Mouse (Mus musculus) natural killer cell, adult 2 months (primary cell): ENCODE results near the gene Zswim3.
"Not testable (repeated sequence)": the region's sequence is repeated elsewhere in the genome, so short reads cannot be mapped to it uniquely, and the experiment has no call there.

Experiments
- DNase-seq, 2 experiments: peaks; one replicate each; pipeline ENCODE4 v3.0.0; 2022; ENCODE audit warnings: low spot score in 2 of 2

Gene Zswim3

GRCm38 (mm10) chr2:164781876-164782275 lies 23.0 kb upstream of the Zswim3 start:
- no peak for DNase-seq

GRCm38 (mm10) chr2:164783926-164784581 lies 20.8 kb upstream of the Zswim3 start:
- DNase-seq, result no peak

DNA sequence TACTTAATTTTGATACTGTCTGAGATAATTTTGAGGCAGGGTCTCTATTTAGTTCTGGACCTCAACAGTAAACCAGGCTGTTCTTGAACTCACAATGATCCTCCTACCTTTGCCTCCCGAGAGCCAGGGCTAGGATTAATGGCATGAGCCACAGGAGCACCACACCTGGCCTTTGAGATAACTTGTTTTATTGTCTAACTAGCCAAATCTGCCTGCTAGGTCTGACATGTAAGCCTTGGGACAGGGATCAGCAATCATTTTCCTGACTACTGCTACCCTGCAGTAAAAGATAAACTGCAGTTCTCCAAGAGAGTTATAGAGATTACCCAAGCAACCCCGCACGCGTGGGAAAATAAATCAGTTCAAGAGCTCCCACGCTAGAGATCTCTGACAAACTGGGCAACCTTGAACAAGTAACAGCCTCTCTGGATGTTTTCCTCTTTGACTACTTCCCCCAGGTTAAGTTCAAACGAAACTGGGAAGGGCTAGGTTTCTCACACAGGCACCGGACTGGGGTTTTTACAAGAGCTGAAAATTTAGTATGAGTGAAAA lies 20.0 kb upstream of the Zswim3 start:
- DNase-seq, result no peak

- peak; percentile 38 to 51 for DNase-seq
Observed at GRCm38 (mm10) chr2:164785481-164786387, 19.2 kb upstream of the Zswim3 start, which contains the start of gene Snx21. Snx21 (plus strand) TSS chr2:164785823.

- no peak for DNase-seq
Observed at GRCm38 (mm10) chr2:164786388-164786885, 18.5 kb upstream of the Zswim3 start.

- no peak for DNase-seq
Observed at GRCm38 (mm10) chr2:164787032-164787431, 17.9 kb upstream of the Zswim3 start.

- no peak for DNase-seq
Observed at GRCm38 (mm10) chr2:164787779-164788178, 17.1 kb upstream of the Zswim3 start.

GRCm38 (mm10) chr2:164788411-164788810 lies 16.5 kb upstream of the Zswim3 start:
- DNase-seq, result no peak

DNA sequence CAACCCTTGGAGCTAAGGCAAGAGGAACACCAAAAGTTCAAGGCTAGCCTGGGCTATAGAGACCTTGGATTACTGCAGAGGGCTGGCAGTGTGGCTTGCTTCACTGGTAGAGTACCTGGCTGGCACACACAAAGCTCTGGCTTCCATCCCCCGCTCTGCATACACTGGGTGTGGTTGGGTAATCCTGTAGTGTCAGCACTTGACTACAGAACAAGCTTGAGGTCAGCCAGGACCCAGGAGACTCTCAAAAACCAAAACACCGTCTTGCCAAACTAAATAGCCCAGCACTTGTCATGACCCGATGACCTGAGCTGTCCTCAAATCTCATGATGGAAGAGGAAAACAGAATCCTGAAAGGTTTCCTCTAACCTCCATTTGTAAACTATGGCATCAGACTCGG lies 14.4 kb upstream of the Zswim3 start:
- DNase-seq, result no peak

DNA sequence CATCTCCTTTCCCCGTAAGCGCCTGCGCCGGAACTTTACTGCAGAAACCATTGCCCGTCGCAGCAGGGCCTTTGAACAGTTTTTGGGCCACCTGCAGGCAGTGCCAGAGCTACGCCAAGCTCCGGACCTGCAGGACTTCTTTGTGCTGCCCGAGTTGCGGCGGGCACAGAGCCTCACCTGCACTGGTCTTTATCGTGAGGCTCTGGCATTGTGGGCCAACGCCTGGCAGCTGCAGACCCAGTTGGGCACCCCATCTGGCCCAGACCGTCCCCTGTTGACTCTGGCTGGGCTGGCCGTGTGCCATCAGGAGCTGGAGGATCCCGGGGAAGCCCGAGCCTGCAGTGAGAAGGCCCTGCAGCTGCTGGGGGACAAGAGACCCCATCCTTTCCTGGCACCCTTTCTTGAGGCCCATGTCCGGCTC lies 13.0 kb upstream of the Zswim3 start:
- no peak for DNase-seq

DNA sequence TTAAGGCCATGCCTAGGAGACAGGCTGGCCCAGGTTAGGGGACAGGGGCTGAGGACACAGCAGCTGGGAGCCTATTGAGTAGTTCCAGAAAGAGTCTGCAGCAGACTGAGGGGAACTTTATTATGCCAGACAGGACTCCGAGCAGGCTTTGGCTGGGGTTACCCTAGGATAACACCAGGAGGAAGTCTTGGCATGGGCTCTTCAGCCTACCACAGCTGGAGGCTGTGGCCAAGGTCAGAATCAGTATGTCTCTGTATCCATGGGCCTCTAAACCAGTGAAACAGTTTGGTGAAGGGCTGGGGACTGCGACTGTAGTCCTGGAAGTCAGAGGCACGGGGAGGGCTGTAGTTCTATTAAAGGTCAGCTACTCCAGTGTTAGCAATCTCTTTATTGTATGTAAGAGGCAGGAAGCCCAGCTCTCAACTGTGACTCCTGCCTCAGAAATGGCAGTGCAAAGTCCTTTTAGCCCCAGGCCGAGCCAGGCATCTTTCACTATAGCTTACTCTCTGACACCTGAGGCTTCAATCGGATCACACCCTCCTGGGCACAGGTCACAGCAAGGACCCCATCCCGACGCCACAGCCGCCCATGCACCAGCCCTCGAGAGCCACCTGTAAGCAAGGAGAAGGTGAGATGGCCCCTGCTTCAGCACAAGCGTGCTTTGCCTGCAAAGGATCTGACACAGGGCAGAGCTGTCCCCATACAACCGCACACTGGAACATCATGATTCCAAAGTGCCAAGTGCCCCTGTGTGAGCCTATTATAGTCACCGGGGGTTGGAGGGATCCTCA lies 12.3 kb upstream of the Zswim3 start:
- DNase-seq, result no peak

- peak; percentile 38 to 60 for DNase-seq
Observed at GRCm38 (mm10) chr2:164793236-164793635, 11.7 kb upstream of the Zswim3 start.

GRCm38 (mm10) chr2:164793772-164794171 lies 11.1 kb upstream of the Zswim3 start:
- DNase-seq, result no peak

DNA sequence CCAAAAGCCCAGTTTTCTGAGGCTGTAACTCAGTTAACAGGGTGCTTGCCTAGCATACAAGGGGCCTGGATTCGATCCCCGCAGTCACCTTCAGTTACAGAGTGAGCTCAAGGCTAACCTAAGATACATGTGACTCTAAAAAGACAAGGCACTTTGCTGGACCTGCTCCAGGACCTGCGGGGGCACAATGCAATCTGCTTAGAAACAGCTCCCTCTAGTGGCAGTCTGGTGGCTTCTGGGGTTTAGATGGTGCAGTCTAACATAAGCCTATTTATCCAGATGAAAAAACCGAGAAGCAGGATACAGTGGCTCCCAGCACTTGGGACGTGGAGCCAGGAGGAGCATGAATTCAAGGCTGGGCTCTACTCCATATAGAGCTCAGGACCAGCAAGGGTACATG lies 10.6 kb upstream of the Zswim3 start:
- peak; percentile 70 to 75 for DNase-seq

DNA sequence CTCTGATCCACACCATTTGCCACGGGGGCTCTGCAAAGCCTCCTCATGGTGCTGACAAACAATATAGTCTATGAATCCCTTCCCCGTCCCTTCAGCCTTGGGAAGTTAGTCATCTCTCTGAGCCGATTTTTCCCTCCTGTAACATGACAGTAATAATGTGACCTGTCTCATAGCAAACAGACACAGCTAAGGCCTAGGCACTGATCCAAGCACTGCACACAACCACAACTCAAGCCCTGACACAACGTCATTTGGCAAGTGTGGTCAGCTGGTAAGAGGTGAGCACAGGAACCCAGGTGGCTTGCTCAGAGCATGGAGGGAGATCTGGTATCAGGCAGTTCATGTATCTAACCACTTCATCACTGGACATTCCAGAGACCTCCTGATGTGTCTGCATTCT lies 9.0 kb upstream of the Zswim3 start:
- no peak for DNase-seq

DNA sequence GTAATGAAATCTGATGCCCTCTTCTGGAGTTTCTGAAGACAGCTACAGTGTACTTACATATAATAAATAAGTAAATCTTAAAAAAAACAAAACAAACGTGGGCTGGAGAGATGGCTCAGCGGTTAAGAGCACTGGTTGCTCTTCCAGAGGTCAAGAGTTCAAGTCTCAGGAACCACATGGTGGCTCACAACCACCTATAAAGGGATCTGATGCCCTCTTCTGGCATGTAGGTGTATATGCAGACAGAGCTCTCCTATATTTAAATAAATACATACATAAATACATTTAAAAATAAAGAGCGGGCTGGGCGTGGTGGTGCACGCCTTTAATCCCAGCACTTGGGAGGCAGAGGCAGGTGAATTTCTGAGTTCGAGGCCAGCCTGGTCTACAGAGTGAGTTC lies 6.3 kb upstream of the Zswim3 start:
- not testable (repeated sequence) for DNase-seq

DNA sequence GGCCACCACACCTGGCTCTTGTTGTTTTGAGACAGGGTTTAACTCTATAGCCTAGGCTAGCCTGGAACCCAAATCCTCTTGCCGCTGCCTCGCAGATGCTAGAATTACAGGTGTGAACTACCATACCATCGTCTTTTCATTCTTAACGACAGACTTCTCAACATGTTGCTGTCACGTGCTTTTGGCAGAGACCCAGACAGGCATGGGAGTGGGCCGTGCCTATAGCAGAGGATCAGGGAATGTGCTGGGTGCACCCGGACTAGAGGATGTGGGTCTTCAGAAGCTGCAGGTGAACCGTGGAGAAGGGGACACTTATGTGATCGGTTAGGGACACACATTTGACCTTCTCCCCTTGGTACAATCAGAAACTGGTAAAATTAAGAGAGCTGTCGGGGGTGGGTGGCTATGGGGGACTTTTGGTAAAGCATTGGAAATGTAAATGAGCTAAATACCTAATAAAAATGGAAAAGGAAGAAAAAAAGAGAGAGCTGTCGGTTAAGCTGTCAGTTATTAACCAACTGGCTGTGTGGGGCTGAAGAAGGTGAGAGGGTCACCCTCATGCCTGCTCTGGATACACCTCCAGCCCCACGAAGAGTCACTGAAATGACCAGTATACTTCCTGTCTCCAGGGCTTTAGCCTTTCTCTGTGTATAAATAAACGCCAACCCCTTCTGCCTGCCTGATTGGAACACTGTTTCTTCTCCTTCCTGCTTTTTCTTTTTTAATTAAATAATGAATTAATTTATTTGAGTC lies 4.5 kb upstream of the Zswim3 start:
- DNase-seq, result no peak

DNA sequence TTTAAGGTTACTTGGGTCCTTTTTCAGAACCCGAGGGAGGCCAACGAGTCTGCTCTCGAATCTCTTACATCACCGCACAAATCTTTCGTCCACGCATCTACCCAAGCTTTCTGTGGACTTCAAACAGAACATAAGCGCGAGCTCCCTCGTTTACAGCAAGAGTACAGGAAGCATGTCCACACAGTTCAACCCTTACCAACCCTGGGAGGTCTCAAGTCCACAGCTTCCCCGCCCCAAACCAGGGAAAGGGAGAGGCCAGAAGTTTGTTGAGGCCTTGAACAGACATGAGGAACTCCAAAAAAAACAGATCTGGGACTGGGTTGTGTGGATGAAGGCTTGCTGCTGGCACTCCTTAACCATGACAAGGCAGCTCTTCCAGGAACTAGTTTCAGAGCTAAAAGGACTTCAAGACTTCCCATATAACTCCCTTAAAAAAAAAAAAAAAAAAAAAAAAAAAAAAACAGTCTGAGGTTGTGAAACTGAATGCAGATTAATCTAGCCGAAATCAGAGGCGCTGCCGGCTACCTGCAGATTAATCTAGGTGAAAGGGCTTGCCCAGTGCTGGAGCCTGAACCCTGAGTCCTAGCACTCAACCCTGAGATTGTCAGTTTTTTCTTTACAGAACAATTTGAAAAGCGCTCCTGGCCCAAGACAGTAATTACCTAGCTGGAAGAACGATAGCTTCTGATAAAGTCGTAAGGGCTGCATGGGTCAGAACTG lies 1.5 kb upstream of the Zswim3 start:
- DNase-seq, result no peak

DNA sequence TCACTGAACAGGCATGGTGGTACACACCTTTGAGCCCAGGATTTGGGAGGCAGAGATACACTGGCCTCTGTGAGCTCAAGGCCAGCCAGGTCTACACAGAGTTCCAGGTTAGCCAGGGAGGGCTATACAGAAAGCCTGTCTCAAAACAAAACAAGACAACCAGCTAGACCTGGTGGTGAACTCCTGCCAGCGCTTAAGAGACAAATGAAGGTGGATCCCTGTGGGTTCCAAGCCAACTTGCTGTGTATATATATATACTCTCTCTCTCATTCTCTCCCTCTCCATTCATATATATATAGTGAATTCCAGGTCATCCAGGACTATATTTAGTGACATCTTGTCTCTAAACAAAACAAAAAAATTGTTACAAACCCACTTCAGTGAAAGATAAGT lies 981 bp upstream of the Zswim3 start:
- DNase-seq, result no peak

DNA sequence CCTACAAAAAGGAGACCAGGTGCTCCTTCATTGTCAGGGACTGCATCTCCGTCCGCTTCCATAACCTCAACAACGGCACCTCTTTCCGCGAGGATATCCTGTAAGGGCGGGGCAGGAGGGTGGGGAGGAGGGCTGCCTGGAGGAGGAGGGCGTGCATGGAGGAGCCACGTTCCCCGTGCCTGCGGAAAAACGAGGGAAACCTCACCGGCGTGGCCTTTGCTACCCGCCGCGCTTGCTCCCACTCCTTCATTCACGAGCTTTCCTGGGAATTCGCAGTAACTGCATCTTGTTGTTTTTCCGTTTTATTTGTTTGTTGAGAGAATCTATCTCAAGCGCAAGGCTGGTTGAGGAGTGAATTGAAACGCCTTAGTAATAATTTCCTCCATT lies 427 bp downstream of the Zswim3 start:
- DNase-seq, result no peak
